Mouse (Mus musculus): ENCODE results near the gene Oit1.

Oit1 gene

GRCm38 (mm10) chr14:8342509-8343106 lies 35.9 kb downstream of the Oit1 start:
- in situ Hi-C loops (cut with MboI; ENCODE audit: unreplicated experiment in 2 of 2) = loop anchor here in 1 of 2 experiments (5.0 to 10.0 kb wide), 3 partner anchors 168 to 375 kb away; partner anchors contain the start of gene Pdhb

GRCm38 (mm10) chr14:8340226-8340625 lies 38.3 kb downstream of the Oit1 start:
- in situ Hi-C loops (cut with MboI; ENCODE audit: unreplicated experiment in 2 of 2) = loop anchor here in 1 of 2 experiments (5.0 to 10.0 kb wide), 3 partner anchors 165 to 373 kb away; partner anchors contain the start of gene Pdhb

GRCm38 (mm10) chr14:8335947-8336346 lies 42.6 kb downstream of the Oit1 start:
- in situ Hi-C loops (cut with MboI; ENCODE audit: unreplicated experiment in 2 of 2) = no loop called here

- in situ Hi-C loops (cut with MboI; ENCODE audit: unreplicated experiment in 2 of 2) = no loop called here
These were observed 44.0 kb downstream of the Oit1 start for GRCm38 (mm10) chr14:8334511-8334910.

- in situ Hi-C loops (cut with MboI; ENCODE audit: unreplicated experiment in 2 of 2) = no loop called here
These were observed 46.0 kb downstream of the Oit1 start for GRCm38 (mm10) chr14:8332314-8333252.

GRCm38 (mm10) chr14:8331307-8331905 lies 47.1 kb downstream of the Oit1 start:
- in situ Hi-C loops (cut with MboI; ENCODE audit: unreplicated experiment in 2 of 2) = no loop called here

GRCm38 (mm10) chr14:8330390-8330789 lies 48.2 kb downstream of the Oit1 start:
- in situ Hi-C loops (cut with MboI; ENCODE audit: unreplicated experiment in 2 of 2) = no loop called here

GRCm38 (mm10) chr14:8329552-8329951 lies 49.0 kb downstream of the Oit1 start:
- in situ Hi-C loops (cut with MboI; ENCODE audit: unreplicated experiment in 2 of 2) = no loop called here

GRCm38 (mm10) chr14:8327371-8327770 lies 51.2 kb downstream of the Oit1 start:
- in situ Hi-C loops (cut with MboI; ENCODE audit: unreplicated experiment in 2 of 2) = no loop called here

- in situ Hi-C loops (cut with MboI; ENCODE audit: unreplicated experiment in 2 of 2) = no loop called here
These were observed 51.6 kb downstream of the Oit1 start for GRCm38 (mm10) chr14:8326961-8327360.

GRCm38 (mm10) chr14:8325746-8326145 lies 52.8 kb downstream of the Oit1 start:
- in situ Hi-C loops (cut with MboI; ENCODE audit: unreplicated experiment in 2 of 2) = no loop called here

GRCm38 (mm10) chr14:8320528-8320927 lies 58.0 kb downstream of the Oit1 start:
- in situ Hi-C loops (cut with MboI; ENCODE audit: unreplicated experiment in 2 of 2) = no loop called here

- in situ Hi-C loops (cut with MboI; ENCODE audit: unreplicated experiment in 2 of 2) = no loop called here
These were observed 61.1 kb downstream of the Oit1 start, which contains the start of gene Fam107a for GRCm38 (mm10) chr14:8317194-8318097. Gene Fam107a (minus strand): TSS chr14:8318023.

GRCm38 (mm10) chr14:8316366-8317193 lies 62.0 kb downstream of the Oit1 start:
- in situ Hi-C loops (cut with MboI; ENCODE audit: unreplicated experiment in 2 of 2) = no loop called here

GRCm38 (mm10) chr14:8315169-8315568 lies 63.4 kb downstream of the Oit1 start:
- in situ Hi-C loops (cut with MboI; ENCODE audit: unreplicated experiment in 2 of 2) = no loop called here

GRCm38 (mm10) chr14:8314536-8314935 lies 64.0 kb downstream of the Oit1 start:
- in situ Hi-C loops (cut with MboI; ENCODE audit: unreplicated experiment in 2 of 2) = no loop called here

GRCm38 (mm10) chr14:8313877-8314276 lies 64.7 kb downstream of the Oit1 start:
- in situ Hi-C loops (cut with MboI; ENCODE audit: unreplicated experiment in 2 of 2) = no loop called here

GRCm38 (mm10) chr14:8309621-8310141 lies 68.9 kb downstream of the Oit1 start:
- in situ Hi-C loops (cut with MboI; ENCODE audit: unreplicated experiment in 2 of 2) = no loop called here

- in situ Hi-C loops (cut with MboI; ENCODE audit: unreplicated experiment in 2 of 2) = no loop called here
These were observed 69.9 kb downstream of the Oit1 start for GRCm38 (mm10) chr14:8308650-8309049.

All from v-Abl transformed pro-B cells (cell line).